Mouse (Mus musculus) liver, postnatal 0 days (tissue): ENCODE measurements around the gene Ralgps1.

Experiments used
- CTCF ChIP-seq: sonication (generic); IDR thresholded peaks from 2 replicates; pipeline ENCODE4 v1.5.1; 2016; ENCODE audit warnings: antibody characterized with exemption, low read depth
- EP300 ChIP-seq: IDR thresholded peaks from 2 replicates; pipeline ENCODE4 v1.6.1; 2016; ENCODE audit warnings: antibody characterized with exemption, low read depth, mild to moderate bottlenecking

- TF ChIP-seq CTCF (no peak), EP300 (no peak)
Observed at GRCm38 (mm10) chr2:33136366-33136765, 234.9 kb downstream of the Ralgps1 start.
